ENCODE assay signal across 8 mouse cellular contexts in genomic region chr1:54193191-54193770, GRCm38 (mm10). TPM values are rescaled to one million over a fixed set of nuclear protein-coding genes. Genes with fewer than 3 reads are reported as not detected.
DNase-seq lines count a peak whose midpoint lies in the region; ATAC-seq and TF ChIP-seq lines count a peak whose summit lies in the region.
"Had no signal": no experiment of that assay in that cellular context is flagged by ENCODE, and none has a peak within 500 bp of the region (broad histone marks: within the 10 kb centered on the region; RNA-seq: fewer than 3 reads in every experiment).

No protein-coding gene starts in this region.

- no peak overlapping the region for H3K9ac ChIP-seq in neural tube, embryonic 11.5 days (ENCODE audit: low read length)
- H3K9ac ChIP-seq in embryonic facial prominence, embryonic 12.5 days, result no peak overlapping the region
- H3K9ac ChIP-seq in hindbrain, postnatal 0 days (replicated peaks; ENCODE audit: low read length), result 0 out of 2 replicates have a peak overlapping the region, but pooled peaks have one; percentile 9
- no peak overlapping the region for H3K9ac ChIP-seq in stomach, postnatal 0 days (ENCODE audit: low read length)

- H3K4me1 ChIP-seq in neural tube, embryonic 11.5 days (ENCODE audit: control insufficient read depth, insufficient read depth, low read length), result peaks cover 3% of the 10 kb centered on the region; the same call in 1 of the 2 replicates
- H3K4me1 ChIP-seq in embryonic facial prominence, embryonic 12.5 days, result no peaks in the 10 kb centered on the region
- peaks cover 4% of the 10 kb centered on the region; the same call in 1 of the 2 replicates for H3K4me1 ChIP-seq in hindbrain, postnatal 0 days (ENCODE audit: insufficient read depth, low read length)
- H3K4me1 ChIP-seq in stomach, postnatal 0 days (replicated peaks; ENCODE audit: control insufficient read depth, insufficient read depth), result no peaks in the 10 kb centered on the region

- DNase-seq in neural tube, embryonic 11.5 days (ENCODE audit: low spot score), result peak; percentile 12
- DNase-seq in neural tube, embryonic 10.5 days (ENCODE audit: extremely low spot score, low spot score), result no peak
- peak; percentile 31 for DNase-seq in hindbrain, postnatal 0 days (ENCODE audit: low spot score)
- DNase-seq in stomach, postnatal 0 days (ENCODE audit: low spot score), result no peak
- DNase-seq in B cell, adult 2 months, result no peak
- DNase-seq in right cerebral cortex, postnatal 14 days, result no peak

- peak overlapping the region; percentile 31 for H3K4me2 ChIP-seq in neural tube, embryonic 11.5 days (ENCODE audit: low read depth)
- H3K4me2 ChIP-seq in embryonic facial prominence, embryonic 12.5 days (replicated peaks), result peak overlapping the region; percentile 13; the same call in 1 of the 2 replicates
- peak overlapping the region; percentile 66 for H3K4me2 ChIP-seq in hindbrain, postnatal 0 days (ENCODE audit: low read depth, low read length)
- no peak overlapping the region for H3K4me2 ChIP-seq in stomach, postnatal 0 days (replicated peaks; ENCODE audit: low read depth)

- H3K4me3 ChIP-seq in neural tube, embryonic 11.5 days (ENCODE audit: low read depth, low read length), result peak overlapping the region; percentile 83; the same call in 1 of the 2 replicates
- no peak overlapping the region for H3K4me3 ChIP-seq in embryonic facial prominence, embryonic 12.5 days
- peak overlapping the region; percentile 91 for H3K4me3 ChIP-seq in hindbrain, postnatal 0 days (ENCODE audit: low read length)
- H3K4me3 ChIP-seq in stomach, postnatal 0 days (ENCODE audit: low read depth, low read length), result peak overlapping the region; percentile 75; the same call in 1 of the 2 replicates

- H3K27ac ChIP-seq in neural tube, embryonic 11.5 days (ENCODE audit: low read depth, low read length), result 0 out of 2 replicates have a peak overlapping the region, but pooled peaks have one; percentile 20
- no peak overlapping the region for H3K27ac ChIP-seq in embryonic facial prominence, embryonic 12.5 days
- no peak overlapping the region for H3K27ac ChIP-seq in hindbrain, postnatal 0 days
- H3K27ac ChIP-seq in stomach, postnatal 0 days (replicated peaks), result no peak overlapping the region

- no peak for ATAC-seq in neural tube, embryonic 11.5 days (ENCODE audit: insufficient read depth, low FRiP score, low TSS enrichment)
- ATAC-seq in embryonic facial prominence, embryonic 12.5 days (ENCODE audit: insufficient number of reproducible peaks, insufficient read depth, low FRiP score, low TSS enrichment), result no peak
- ATAC-seq in hindbrain, postnatal 0 days, result no peak
- ATAC-seq in stomach, postnatal 0 days (ENCODE audit: low FRiP score, low TSS enrichment), result no peak

- H3K36me3 ChIP-seq in neural tube, embryonic 11.5 days (ENCODE audit: control insufficient read depth, insufficient read depth, low read length), result no peaks in the 10 kb centered on the region
- H3K36me3 ChIP-seq in embryonic facial prominence, embryonic 12.5 days, result no peaks in the 10 kb centered on the region
- H3K36me3 ChIP-seq in hindbrain, postnatal 0 days (ENCODE audit: insufficient read depth, low read length), result no peaks in the 10 kb centered on the region
- no peaks in the 10 kb centered on the region for H3K36me3 ChIP-seq in stomach, postnatal 0 days (ENCODE audit: control insufficient read depth, insufficient read depth, low read length)

- TF ChIP-seq CTCF in hindbrain, postnatal 0 days (IDR thresholded peaks at IDR 0.05; ENCODE audit: low read depth), result no peak
- TF ChIP-seq CTCF in stomach, postnatal 0 days (IDR thresholded peaks at IDR 0.05; ENCODE audit: low read depth), result no peak

- no peak for TF ChIP-seq EP300 in stomach, postnatal 0 days (optimal IDR thresholded peaks at IDR 0.05)

- H3K9me3 ChIP-seq in neural tube, embryonic 11.5 days (ENCODE audit: control insufficient read depth, low read length), result no peaks in the 10 kb centered on the region
- H3K9me3 ChIP-seq in embryonic facial prominence, embryonic 12.5 days, result no peaks in the 10 kb centered on the region
- no peaks in the 10 kb centered on the region for H3K9me3 ChIP-seq in hindbrain, postnatal 0 days (ENCODE audit: low read length)
- H3K9me3 ChIP-seq in stomach, postnatal 0 days (ENCODE audit: control insufficient read depth, low read length), result no peaks in the 10 kb centered on the region

- 22% methylated on average over 7 of the region's 7 CpGs for WGBS in neural tube, embryonic 11.5 days
- WGBS in embryonic facial prominence, embryonic 12.5 days, result 30% methylated on average over 7 of the region's 7 CpGs
- 21% methylated on average over 7 of the region's 7 CpGs for WGBS in hindbrain, postnatal 0 days
- WGBS in stomach, postnatal 0 days, result 40% methylated on average over 7 of the region's 7 CpGs

- no peaks in the 10 kb centered on the region for H3K27me3 ChIP-seq in neural tube, embryonic 11.5 days (ENCODE audit: control insufficient read depth, insufficient read depth, low read length)
- H3K27me3 ChIP-seq in embryonic facial prominence, embryonic 12.5 days, result no peaks in the 10 kb centered on the region
- H3K27me3 ChIP-seq in hindbrain, postnatal 0 days (ENCODE audit: insufficient read depth, low read length), result no peaks in the 10 kb centered on the region
- H3K27me3 ChIP-seq in stomach, postnatal 0 days (ENCODE audit: control insufficient read depth, insufficient read depth, low read length), result no peaks in the 10 kb centered on the region; the same call in 1 of the 2 replicates

RNA-seq across cellular contexts. Expression of gene Hecw2, which starts 1.7 kb away (rescaled TPM):
- 5.5 and 7.6 TPM in 2 replicates for polyA plus RNA-seq in neural tube, embryonic 11.5 days (2014; fragmentation: Nextera tagmentation; extraction: Ambion mirVana)
- 5.6 and 6.3 TPM in 2 replicates for polyA plus RNA-seq in embryonic facial prominence, embryonic 12.5 days (2016; fragmentation: Nextera tagmentation; extraction: Ambion mirVana)
- 20.4 and 21.1 TPM in 2 replicates for total RNA-seq in hindbrain, postnatal 0 days (2014; rRNA removed)
- polyA plus RNA-seq in hindbrain, postnatal 0 days (2015; fragmentation: Nextera tagmentation; extraction: Ambion mirVana), result 6.3 and 6.7 TPM in 2 replicates
- 1.0 and 1.2 TPM in 2 replicates for polyA plus RNA-seq in stomach, postnatal 0 days (2015; fragmentation: Nextera tagmentation; extraction: Ambion mirVana)
- total RNA-seq: hematopoietic stem cell, adult 5-6 weeks had no signal

RNA-seq across cellular contexts. Expression of gene Ccdc150, which starts 57.2 kb away (rescaled TPM):
- 0.24 and 0.46 TPM in 2 replicates for polyA plus RNA-seq in neural tube, embryonic 11.5 days (2014; fragmentation: Nextera tagmentation; extraction: Ambion mirVana)
- 0.51 TPM in 2 replicates for polyA plus RNA-seq in embryonic facial prominence, embryonic 12.5 days (2016; fragmentation: Nextera tagmentation; extraction: Ambion mirVana)
- not detected in 2 replicates for total RNA-seq in hindbrain, postnatal 0 days (2014; rRNA removed)
- polyA plus RNA-seq in hindbrain, postnatal 0 days (2015; fragmentation: Nextera tagmentation; extraction: Ambion mirVana), result 0.11 and 0.15 TPM in 2 replicates
- not detected in 2 replicates for polyA plus RNA-seq in stomach, postnatal 0 days (2015; fragmentation: Nextera tagmentation; extraction: Ambion mirVana)

Comparison
In these comparisons a context has a peak if more than half of its experiments do, and no peak if none do; other contexts are left out.
1. DNase-seq: peak in neural tube, embryonic 11.5 days (single experiment) and hindbrain, postnatal 0 days (single experiment); none in neural tube, embryonic 10.5 days (single experiment), stomach, postnatal 0 days (single experiment), B cell, adult 2 months (0 of 2) and right cerebral cortex, postnatal 14 days (single experiment).